Mouse (Mus musculus): ENCODE measurements around the gene Glud1. TPM values are rescaled to one million over a fixed set of nuclear protein-coding genes. Genes with fewer than 3 reads are reported as not detected.

Glud1 gene
- total and polyA plus RNA-seq, 3 experiments: 87.3 to 143 (median 116) TPM

GRCm38 (mm10) chr14:34351660-34352059 is 41.1 kb downstream of the Glud1 start:
- dilution Hi-C loops (cut with MboI; ENCODE audit: extremely low pct_ligation_motif_present, extremely low pct_unique_long_range_greater_than_20kb, low sequenced_read_pairs) (no loop called here), in situ Hi-C loops (cut with MboI; ENCODE audit: low pct_ligation_motif_present, low pct_unique_long_range_greater_than_20kb, low sequenced_read_pairs) (no loop called here)
- H3K9ac ChIP-seq (ENCODE audit: insufficient read depth, low read depth): no peak overlapping the region
- no peaks in the 10 kb centered on the region for H3K79me2 ChIP-seq (replicated peaks; ENCODE audit: control insufficient read depth, extremely low read depth, insufficient read depth, poor library complexity, severe bottlenecking)
- H3K4me2 ChIP-seq (ENCODE audit: insufficient read depth, low read depth, poor library complexity, severe bottlenecking): no peak overlapping the region
- H3K36me3 ChIP-seq (replicated peaks in 1 of 2; ENCODE audit: control insufficient read depth in 1 of 2, insufficient read depth in 1 of 2, low read length in 1 of 2): no peaks in the 10 kb centered on the region
- H3K27ac ChIP-seq (ENCODE audit: insufficient read depth, low read depth): no peak overlapping the region
- no peaks in the 10 kb centered on the region for H3K4me1 ChIP-seq (ENCODE audit: control insufficient read depth in 1 of 2, insufficient read depth in 2 of 2)
- no peaks in the 10 kb centered on the region for H3K9me3 ChIP-seq (replicated peaks; ENCODE audit: low read length)
- H3K27me3 ChIP-seq (replicated peaks): peaks cover 3% of the 10 kb centered on the region
- H3K4me3 ChIP-seq (replicated peaks in 1 of 3; ENCODE audit: low read depth in 2 of 3, low read length in 2 of 3, poor library complexity in 1 of 3): no peak overlapping the region
- DNase-seq (ENCODE audit: extremely low read depth): no peak
- no peak for TF ChIP-seq RAD21 (IDR thresholded peaks at IDR 0.05; ENCODE audit: low read depth, low read length)
- TF ChIP-seq ETS1 (conservative IDR thresholded peaks at IDR 0.05; ENCODE audit: low read depth, low read length): no peak
- TF ChIP-seq UBTF (IDR thresholded peaks at IDR 0.05; ENCODE audit: low read depth, low read length): no peak
- TF ChIP-seq ZKSCAN1 (IDR thresholded peaks at IDR 0.05; ENCODE audit: borderline replicate concordance, low read depth, low read length): no peak
- no peak for TF ChIP-seq KAT2A (IDR thresholded peaks at IDR 0.05; ENCODE audit: insufficient replicate concordance, low read length)

- dilution Hi-C loops (cut with MboI; ENCODE audit: extremely low pct_ligation_motif_present, extremely low pct_unique_long_range_greater_than_20kb, low sequenced_read_pairs) (no loop called here), in situ Hi-C loops (cut with MboI; ENCODE audit: low pct_ligation_motif_present, low pct_unique_long_range_greater_than_20kb, low sequenced_read_pairs) (no loop called here)
- H3K4me3 ChIP-seq (replicated peaks in 1 of 3; ENCODE audit: low read depth in 2 of 3, low read length in 2 of 3, poor library complexity in 1 of 3): no peak overlapping the region
- H3K27ac ChIP-seq (ENCODE audit: insufficient read depth, low read depth): no peak overlapping the region
- H3K4me2 ChIP-seq (ENCODE audit: insufficient read depth, low read depth, poor library complexity, severe bottlenecking): no peak overlapping the region
- no peak for DNase-seq (ENCODE audit: extremely low read depth)
- no peaks in the 10 kb centered on the region for H3K4me1 ChIP-seq (ENCODE audit: control insufficient read depth in 1 of 2, insufficient read depth in 2 of 2)
- H3K27me3 ChIP-seq (replicated peaks): peaks cover 3% of the 10 kb centered on the region
- H3K36me3 ChIP-seq (replicated peaks in 1 of 2; ENCODE audit: control insufficient read depth in 1 of 2, insufficient read depth in 1 of 2, low read length in 1 of 2): no peaks in the 10 kb centered on the region
- H3K79me2 ChIP-seq (replicated peaks; ENCODE audit: control insufficient read depth, extremely low read depth, insufficient read depth, poor library complexity, severe bottlenecking): no peaks in the 10 kb centered on the region
- TF ChIP-seq POLR2AphosphoS2 (IDR thresholded peaks at IDR 0.05; ENCODE audit: low read depth, low read length) (no peak), ZKSCAN1 (IDR thresholded peaks at IDR 0.05; ENCODE audit: borderline replicate concordance, low read depth, low read length) (no peak), IRF4 (IDR thresholded peaks at IDR 0.05; ENCODE audit: low read depth, low read length) (no peak), CTCF (conservative IDR thresholded peaks at IDR 0.05 in 1 of 2, IDR thresholded peaks at IDR 0.05 in 1 of 2; ENCODE audit: low read depth in 2 of 2, low read length in 2 of 2) (no peak), KAT2A (IDR thresholded peaks at IDR 0.05; ENCODE audit: insufficient replicate concordance, low read length) (no peak), BHLHE40 (IDR thresholded peaks at IDR 0.05; ENCODE audit: low read depth, low read length) (no peak), UBTF (IDR thresholded peaks at IDR 0.05; ENCODE audit: low read depth, low read length) (no peak), MAZ (IDR thresholded peaks at IDR 0.05; ENCODE audit: low read depth, low read length) (no peak), SMC3 (IDR thresholded peaks at IDR 0.05; ENCODE audit: low read depth, low read length) (no peak), JUN (IDR thresholded peaks at IDR 0.05; ENCODE audit: insufficient read depth, low read depth, low read length) (no peak), CHD2 (IDR thresholded peaks at IDR 0.05; ENCODE audit: low read length) (no peak), JUND (conservative IDR thresholded peaks at IDR 0.05; ENCODE audit: low read depth, low read length) (no peak), USF2 (conservative IDR thresholded peaks at IDR 0.05; ENCODE audit: low read depth, low read length) (no peak), EP300 (IDR thresholded peaks at IDR 0.05; ENCODE audit: low read length) (no peak), TCF12 (IDR thresholded peaks at IDR 0.05; ENCODE audit: low read depth, low read length) (no peak), E2F4 (IDR thresholded peaks at IDR 0.05; ENCODE audit: insufficient replicate concordance, low read depth, low read length) (no peak)
- H3K9me3 ChIP-seq (replicated peaks; ENCODE audit: low read length): no peaks in the 10 kb centered on the region
- no peak overlapping the region for H3K9ac ChIP-seq (ENCODE audit: insufficient read depth, low read depth)
These were observed 42.0 kb downstream of the Glud1 start for GRCm38 (mm10) chr14:34352523-34352922.
